Mouse (Mus musculus): ENCODE results near the gene Spn.

The Spn gene

DNA sequence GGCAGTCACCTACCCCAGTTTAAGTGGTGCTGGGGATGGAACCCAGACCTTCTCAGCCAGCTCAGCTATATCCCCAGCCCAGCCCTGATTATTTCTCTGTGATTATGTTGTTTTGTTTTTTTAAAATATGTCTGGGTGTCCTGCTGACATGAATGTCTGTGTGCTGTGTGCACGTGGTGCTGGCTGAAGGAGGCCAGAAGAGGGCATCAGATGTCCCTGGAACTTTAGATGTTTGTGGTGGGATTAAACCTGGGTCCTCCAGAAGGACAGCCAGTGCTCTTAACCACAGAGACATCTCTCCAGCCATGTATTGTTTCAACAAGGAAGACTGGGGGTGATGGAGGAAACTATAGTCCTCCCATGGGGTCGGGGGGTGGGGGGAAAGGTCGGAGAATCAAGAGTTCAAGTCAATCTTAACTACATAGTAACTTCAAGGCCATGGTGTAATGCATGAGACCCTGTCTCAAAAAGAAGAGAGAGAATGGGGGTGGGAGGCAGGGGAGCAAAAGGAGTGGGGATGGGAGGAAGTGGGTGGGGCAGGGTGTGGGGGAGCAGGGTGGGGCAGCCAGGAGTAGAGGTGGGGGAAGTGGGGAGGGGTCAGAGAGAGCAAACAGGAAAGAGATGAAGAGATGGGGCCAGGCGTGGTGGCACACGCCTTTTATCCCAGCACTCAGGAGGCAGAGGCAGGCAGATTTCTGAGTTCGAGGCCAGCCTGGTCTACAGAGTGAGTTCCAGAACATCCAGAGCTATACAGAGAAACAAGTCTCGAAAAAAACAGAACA is 3.2 kb upstream of the Spn start:
- DNase-seq: no peak

DNA sequence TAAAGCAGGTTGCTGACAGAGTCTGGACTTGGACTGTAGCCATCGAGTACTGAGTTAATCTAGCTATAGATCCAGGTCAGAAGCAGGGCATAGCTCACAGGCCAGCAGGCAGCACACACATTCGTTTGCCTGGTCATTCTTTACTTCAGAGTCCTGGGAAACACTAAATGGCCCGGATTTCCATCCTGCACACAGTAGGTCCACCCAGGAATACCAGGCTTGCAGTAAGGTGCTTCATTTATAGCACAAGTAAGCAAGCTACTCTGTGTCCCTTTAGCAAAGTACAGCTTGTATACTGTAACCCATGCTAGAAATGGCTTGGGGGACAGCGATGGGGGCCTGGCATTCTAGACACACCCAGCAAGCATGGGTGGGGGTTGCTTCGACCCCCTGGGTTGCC is 1.9 kb upstream of the Spn start:
- no peak for DNase-seq

DNA sequence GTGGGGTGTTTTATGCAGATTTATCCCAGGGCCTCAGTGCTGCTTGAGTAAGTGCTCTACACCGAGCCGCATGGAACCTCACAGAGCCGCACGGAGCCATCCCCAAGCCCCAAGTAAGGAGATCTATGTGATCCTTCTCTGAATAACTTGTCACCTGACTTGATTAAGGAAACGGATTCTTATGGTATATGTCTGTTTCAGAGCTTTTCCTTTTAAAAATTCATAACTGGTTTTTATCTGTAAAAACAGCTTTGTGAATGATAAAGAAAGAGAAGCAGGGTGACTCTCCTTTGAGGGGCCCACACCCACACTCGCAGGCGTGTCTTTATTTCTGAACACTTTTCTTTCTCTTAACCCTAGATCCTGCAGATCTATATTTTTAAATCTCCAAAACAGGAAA is 1.5 kb upstream of the Spn start:
- no peak for DNase-seq

DNA sequence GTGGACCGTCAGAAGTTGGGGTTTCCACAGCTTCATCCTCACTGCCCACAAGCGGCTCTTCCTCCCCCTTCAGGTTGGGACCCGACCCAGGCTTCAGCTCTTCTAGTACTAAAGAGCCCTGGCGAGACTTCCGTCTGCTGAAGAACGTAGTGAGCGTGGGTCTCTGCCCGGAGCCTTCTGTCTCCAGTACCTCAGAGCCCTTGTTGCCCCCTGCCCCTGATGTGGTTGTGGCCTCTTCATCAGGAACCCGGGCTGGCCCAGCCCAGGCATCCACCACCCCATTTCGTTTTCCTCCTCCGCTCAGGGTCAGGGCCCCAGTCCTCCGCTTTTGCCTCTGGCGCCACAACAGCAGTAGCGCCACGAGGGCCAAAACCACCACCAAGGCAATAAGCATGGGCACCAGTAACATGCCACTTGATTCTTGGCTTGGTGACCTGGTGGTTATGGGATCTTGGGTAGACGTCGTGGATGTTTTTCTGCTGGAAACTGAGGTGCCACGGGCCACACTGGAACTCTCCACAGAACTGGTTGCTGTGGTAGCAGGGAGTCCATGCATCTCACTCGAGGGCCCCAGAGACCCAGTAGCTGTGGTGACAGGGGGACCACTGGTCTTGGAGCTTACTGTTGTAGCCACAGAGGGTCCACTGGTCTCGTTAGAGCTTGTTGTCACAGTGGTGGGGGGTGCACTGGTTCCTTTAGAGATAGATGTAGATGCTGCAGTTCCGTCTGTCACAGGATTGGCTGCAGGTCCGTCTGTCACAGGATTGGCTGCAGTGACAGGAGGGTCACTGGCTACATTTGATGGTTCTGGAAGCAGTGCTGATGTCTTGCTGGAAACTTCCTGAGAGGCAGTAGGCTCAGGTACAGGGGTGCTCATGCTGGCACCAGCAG is 1.2 kb downstream of the Spn start:
- no peak for DNase-seq

DNA sequence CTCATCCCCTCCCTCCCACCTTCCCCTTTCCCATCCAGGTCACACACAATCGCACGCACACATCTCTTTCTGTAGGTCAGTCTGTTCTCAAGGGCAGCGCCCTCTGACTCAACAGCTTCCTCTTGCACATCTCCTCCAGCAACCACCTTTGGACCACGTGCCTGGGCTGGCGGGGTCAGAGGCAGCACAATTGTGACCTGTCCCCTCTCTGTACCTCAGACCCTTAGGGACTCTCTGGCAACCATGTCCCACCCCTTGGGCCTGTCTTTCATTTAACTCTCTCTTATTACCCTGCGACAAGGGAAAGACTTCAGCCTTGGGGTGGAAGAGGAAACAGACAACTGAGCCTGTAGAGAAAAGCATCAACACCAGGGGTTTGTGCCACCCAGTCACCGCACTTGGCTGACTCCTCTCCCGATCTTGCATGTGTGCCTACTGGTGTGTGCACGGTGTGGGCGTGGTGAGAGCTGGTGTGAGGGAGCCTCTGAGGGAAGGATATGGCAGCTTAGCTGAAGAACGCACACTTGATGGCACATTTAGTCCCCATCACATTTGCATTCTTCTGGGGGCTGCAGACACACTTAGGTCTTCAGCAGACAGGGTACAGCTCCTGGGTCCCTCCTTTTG is 2.7 kb downstream of the Spn start:
- no peak for DNase-seq

DNA sequence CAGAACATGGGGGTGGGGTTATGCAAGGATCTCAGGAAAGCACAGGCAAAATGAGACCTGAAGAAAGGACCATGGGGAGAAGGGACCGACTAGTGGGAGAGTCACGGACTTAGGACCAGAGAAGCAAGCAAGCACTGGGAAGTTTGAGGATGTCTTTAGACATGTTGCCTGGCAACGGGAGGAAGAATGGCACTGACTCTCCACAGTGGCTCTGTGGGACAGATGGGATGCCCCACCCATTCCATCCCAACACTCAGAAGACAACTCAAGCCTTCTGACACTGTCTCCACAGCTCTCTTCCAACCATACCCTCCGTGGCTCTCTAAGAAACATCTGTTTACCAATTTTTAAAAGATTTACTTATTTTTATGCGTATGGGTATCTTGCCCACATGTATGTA is 4.5 kb downstream of the Spn start:
- DNase-seq: no peak

DNA sequence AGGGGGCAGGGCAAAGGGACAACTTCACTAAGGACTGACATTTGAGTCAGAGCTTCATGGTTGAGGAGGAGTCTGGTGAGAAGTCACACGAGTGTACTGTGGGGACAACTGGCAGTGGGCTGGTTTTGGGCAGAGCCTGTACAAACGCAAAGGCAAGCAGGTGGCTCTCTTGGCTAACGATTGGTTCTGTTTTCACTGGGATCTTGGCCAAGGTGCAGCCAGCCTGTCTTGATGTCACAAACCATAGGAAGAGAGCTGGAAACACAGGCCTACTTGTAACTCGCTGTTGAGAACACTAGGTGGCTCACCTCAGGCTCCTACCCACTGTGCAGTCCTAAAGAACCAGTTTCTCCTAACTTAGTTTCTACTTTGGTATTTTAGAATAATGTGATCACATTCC is 8.0 kb downstream of the Spn start:
- peak; percentile 31 to 53 for DNase-seq

DNA sequence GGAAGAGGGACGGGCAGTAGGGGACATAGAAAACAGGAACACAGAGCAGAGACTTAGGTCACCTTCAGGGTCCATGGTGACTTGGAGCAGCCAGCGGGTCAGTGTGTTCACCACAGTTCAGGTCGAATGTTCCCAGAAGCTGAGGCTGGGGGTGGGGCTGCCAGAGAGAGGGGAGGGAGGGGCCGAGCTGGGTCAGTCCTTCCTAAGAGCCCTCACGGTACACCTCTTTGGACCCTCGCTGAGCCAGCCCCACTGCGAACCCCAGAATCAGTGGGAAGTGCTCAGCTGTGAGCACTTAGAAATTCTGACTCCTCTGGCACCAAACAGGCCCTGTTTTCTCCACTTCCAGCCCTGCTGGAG is 15.7 kb downstream of the Spn start, which contains the start of gene Qprt:
Qprt (minus strand) TSS at position 316 of the 360 bp plus-strand sequence.
- DNase-seq: peak in 1 of 2 experiments; percentile 58

DNA sequence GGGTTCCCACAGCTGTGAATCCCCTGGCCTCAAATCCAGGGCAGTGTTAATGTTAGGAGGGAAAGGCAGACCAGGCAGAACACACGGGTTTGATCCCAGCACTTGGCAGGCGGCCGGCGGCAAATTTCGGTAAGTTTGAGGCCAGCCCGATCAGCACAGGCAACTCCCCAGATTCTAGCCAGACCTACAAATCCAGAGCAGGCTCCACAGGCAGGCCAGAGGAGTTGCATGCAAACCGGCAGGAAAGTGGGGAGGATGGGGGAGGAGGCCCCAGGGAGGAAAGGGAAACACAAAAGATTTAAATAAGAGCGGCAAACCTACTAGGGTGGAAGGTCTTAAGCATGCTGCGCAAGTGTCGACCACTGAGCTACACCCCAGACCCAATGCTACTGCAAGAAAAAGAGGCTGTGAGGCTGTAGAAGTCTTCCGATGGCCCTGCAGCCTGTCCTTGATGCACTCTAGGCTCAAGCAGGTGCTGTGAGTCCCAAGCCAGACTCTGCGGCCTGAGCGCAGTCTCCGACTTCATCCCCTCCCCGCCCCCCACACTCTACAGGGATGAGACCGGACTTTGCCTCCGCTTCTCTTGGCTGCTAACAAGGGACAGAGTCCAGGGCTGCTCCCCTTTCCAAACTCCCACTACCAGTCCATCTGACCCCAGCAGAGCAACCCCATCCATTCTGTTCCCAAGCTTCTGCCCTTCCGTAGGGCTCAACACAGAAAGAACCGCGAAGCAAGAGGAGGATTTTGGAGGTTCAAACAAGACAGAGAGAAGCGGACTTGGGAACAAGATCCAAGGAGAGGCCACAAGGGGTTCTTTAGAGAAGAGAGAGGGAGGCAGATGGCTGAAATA is 16.3 kb downstream of the Spn start:
- DNase-seq: peak; percentile 84 to 88

DNA sequence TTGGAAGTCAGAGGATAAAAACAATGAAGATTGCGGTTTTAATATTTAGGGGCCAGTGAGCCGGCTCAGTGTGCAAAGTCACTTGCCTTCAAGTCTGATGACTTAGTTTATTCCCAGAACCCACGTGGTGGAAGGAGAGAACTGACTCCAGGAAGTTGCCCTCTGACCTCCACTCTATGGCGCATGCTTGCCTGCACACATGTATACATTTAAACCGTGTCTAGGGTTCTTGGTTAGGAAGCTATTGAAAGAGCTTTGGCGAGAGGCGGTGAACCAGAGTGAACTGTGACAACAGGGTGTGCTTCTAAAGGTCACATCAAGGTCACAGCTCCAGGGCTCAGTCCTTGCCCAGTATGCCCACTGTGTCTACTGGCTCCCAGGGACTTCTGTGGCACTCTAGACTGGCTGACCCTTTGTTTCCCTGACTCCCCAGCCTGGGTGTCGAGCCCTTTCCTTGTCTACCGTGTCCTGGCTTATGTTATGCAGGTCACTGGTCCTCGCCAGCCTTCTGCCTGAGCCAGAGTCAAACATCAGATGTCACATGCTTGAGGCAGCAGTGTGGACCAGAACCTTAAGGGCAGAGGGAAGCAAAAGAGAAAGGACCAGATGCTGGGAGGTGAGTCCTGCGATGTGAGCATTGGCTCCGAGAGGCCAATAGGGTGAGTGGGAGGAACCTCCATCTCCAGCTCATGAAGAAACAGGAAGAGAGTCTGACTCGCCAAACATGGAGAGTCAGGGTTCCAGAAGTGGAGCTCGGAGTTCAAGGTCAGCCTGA is 18.8 kb downstream of the Spn start:
- DNase-seq: peak in 1 of 2 experiments; percentile 37

DNA sequence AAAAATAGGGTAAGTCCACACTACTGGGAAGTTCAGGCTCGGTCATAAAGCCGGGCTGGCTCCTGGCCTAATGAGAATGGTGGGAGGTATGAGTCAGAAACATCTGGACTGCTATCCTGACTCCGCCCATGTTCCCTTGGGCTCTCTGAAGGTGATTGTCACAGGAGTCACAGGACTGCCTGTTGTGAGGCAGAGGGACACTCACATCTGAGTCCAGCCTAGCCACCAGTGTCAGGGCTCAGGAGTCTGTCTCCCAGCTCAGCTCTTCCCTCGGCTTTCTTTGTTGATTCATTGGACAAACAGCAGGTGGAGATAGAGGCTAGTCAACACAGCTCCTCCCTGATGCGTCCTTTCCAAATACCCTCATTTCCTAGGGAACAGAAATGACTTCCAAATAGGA is 19.7 kb downstream of the Spn start:
- peak in 1 of 2 experiments; percentile 43 for DNase-seq

DNA sequence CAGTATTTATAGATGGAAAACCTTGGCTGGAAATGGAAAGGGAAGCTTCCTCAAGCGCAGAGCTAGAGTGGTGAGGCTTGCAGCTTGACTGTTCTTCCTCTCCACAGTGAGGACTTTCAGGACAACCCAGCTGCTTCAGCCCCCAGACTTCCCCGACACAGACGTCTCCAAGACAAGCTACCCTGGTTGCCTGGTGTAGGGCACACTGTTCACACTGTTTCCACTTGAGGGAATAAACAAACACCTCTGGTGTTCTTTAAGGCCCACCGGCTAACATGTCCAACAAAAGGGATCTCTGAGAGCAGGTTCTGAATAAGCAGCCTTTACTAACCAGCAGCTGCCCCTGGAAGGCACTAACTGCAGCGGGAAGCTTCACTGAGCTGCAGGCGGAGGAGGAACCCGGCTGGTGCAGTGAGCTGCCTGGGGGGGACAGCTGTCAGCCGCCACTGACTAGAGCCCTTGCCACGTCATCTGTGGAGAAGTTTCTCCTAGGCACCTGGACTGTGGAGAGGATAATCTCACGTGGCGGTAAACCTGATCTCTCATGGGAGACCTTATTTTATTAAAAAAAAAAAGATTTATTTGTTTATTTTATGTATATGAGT is 21.2 kb downstream of the Spn start:
- no peak for DNase-seq

DNA sequence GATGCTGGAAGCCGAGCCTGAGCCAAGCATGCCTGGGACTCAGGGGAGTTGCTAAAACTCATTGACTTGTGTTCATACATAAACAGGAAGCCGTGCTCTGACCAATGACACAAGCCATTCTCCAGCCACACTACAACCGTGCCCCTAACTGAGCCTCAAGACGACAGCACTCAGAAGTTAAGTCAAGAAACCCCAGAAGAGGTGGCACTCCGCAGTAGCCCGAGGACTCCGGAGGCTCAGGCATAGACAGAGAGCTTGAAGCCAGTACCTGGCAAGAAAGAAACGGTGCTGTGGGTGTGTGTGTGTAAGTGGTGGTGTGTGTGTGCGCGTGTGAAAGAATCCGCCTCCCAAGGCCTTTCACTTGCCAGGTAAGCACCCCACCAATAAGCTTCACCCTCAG is 22.7 kb downstream of the Spn start:
- no peak for DNase-seq

DNA sequence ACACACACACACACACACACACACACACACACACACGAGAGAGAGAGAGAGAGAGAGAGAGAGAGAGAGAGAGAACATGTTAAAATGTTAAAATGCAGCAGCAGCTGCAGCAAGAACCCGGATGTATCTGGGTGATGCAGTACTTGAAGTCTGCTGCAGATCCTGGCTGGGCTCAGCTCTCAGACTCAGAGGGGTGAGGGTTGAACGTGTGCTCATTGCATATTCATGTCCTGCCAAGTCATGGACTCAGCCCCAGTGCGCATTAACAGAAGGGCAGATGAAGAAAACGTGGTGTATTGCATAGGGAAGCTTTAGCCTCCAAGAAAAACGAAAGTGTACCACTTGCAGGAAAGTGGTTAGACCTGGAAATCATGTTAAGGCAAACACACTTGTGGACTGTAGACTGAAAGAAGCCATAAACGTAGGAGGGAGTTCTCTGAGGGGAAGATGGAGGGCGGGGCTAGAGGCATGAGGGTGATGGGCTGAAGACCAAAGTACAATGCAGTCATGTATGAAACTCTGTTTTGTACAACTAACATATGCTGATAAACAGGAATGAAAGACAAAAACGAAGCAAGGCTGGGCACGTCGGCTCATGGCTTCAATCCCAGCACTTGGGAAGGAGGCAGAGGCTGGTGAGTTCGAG is 23.9 kb downstream of the Spn start:
- DNase-seq: peak; percentile 65 to 70

DNA sequence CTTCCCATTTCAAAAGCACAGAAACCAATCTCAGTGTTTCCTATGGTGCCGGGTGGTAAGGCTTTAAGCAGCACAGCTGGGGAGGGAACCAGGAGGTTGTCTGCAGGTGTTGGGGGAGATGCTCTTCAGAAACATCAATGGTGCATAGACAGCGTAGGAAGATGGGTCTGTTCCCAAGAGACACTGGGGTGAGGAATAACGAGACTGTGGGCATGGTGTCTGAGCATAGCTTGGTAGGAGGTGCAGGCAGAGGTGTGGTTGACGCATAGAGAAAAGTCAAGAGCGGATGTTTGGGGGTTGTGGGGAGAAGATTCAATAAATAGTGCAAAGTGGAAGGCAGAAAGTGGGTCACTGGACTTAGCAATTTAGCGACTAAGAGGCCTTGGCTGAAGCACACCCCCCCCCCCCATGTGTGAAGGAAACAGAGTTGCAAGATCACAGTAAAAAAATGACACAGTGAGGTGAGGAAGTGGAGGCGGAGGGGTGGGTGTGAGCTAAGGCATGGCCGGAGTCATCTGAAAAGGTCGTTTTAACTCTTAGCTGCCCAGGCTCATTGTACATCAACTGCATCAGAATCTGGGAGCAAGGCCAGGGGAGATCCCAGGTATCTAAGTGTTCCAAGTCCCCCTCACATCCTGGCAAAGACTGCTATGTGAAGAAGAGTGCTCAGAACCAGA is 24.6 kb downstream of the Spn start:
- DNase-seq: no peak

DNA sequence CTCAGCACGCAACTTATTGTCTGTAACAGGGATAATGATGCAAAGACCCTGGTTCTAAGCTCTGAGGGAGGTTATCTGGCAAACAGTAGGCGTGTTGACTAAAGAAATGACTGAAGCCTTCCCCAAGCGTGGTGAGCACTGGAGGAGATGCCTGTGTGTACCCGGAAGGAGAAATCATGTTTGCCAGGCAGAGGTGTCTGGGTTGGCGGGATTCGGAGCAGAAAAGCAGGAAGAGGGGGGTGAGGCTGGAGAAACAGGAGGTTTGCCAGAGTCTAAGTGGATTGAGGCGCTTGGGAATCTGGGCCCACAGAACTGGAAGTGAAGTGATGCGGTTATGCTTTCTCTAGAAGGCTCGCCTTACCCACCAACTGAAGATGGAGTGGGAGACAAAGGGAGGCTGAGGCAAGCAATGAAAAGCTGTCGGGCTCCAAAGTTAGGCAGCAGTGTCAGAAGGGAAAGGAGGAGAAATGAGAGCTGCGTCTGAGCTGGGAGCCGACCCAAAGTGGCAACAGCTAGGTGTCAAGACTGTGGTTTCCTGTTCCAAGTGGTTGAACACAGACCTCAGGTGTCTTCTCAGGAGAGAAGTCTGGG is 25.3 kb downstream of the Spn start:
- no peak for DNase-seq

DNA sequence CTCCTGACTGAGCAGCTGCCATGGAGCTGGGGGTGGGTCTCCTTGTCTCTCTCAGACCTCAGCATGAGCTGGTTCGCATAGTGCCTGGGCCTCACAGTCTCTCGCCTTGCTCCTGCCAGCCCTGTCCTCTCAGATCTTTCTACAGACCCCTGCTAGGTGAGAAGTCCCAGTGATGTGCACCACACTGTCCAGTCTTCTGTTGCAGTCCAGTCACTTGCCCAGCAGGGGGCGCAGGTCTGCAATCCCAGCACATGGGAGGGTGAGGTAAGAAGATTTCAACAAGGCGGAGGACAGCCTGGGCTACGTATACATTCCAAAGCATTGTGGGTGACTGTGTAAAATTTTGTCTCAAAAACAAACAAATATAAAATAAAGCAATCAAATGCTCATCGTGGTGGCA is 26.2 kb downstream of the Spn start:
- DNase-seq: peak; percentile 46 to 62

DNA sequence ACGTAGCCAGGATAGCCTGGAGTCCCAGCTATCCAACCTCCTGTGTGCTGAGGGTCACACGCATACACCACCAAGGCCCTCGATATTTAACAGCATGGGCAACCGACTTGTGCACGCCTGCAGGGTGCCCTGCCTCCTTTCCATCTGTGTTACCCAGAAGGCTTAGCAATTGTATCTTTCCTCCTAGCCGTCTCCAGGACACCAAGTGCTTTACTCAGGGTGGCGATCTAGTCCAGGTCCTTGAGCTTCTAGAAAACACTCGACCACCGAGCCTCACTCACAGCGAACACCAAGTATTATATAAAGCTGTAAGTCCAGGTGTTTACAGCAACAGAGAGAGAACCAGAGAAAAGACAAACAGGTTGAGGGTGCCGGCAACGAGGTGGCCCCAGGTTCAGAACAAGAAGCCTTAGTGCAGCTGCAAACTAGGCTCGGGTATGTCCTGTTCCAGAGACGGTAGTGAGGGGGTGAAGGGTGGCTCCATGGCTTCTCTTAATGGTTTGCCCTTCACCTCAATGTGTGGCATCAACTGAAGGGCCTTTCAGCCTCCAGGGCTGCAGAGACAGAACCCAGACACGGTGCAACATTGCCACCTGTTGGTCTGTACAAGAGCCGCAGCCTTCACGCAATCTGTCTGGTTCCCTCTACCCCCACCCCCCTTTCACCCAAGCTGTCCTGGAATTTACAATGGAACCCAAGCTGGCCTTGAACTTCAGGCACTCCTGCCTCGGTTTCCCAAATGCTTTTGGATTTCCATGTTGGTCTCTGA is 27.2 kb downstream of the Spn start:
- peak; percentile 60 to 75 for DNase-seq

DNA sequence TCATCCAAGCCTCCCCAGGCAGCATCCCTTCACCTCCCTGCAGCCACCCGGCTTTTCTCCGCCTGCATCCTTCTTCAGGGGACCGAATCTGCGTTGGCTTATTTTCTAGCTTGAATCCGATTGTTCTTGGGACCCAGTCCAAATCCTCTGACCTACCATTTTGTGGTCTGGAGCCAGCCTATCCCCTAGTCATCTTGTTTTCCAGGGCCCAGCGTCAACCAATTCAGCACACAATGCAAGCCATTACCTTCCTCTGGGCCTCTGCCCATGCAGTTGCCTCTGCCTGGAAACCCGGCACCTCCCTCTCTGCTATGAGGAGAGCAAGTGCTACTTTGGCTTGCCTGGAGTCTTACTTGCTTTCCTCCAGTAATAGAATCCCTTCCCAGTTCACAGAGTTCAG is 32.1 kb downstream of the Spn start:
- DNase-seq: no peak

Data from kidney, adult 8-10 months (tissue).